Mouse (Mus musculus) testis, adult 2 months (tissue): ENCODE data around the gene Tenm3. TPM values are rescaled to one million over a fixed set of nuclear protein-coding genes. Genes with fewer than 3 reads are reported as not detected.

ENCODE experiments used
- H3K27ac ChIP-seq: fragments of 200-500 bp; 2 replicates; pipeline ENCODE4 v1.5.1; 2012; ENCODE audit warnings: low read depth, low read length; ENCODE audit not compliant: control insufficient read depth, insufficient read depth
- H3K27me3 ChIP-seq: fragments of 200-500 bp; 2 replicates; pipeline ENCODE4 v1.6.1; 2012; ENCODE audit warnings: mild to moderate bottlenecking, low read length, moderate library complexity; ENCODE audit not compliant: control insufficient read depth, insufficient read depth
- H3K36me3 ChIP-seq: fragments of 200-500 bp; 2 replicates; pipeline ENCODE4 v1.6.1; 2012; ENCODE audit warnings: mild to moderate bottlenecking, low read length; ENCODE audit not compliant: control insufficient read depth, insufficient read depth
- H3K4me1 ChIP-seq: fragments of 200-500 bp; 2 replicates; pipeline ENCODE4 v1.6.1; 2012; ENCODE audit warnings: low read length; ENCODE audit not compliant: control insufficient read depth, insufficient read depth
- H3K4me3 ChIP-seq: fragments of 200-500 bp; 2 replicates; pipeline ENCODE4 v1.5.1; 2012; ENCODE audit warnings: low read depth, mild to moderate bottlenecking, low read length, moderate library complexity, mixed read lengths; ENCODE audit not compliant: control insufficient read depth
- CTCF ChIP-seq: fragments of 200-500 bp; IDR thresholded peaks from 2 replicates; pipeline ENCODE4 v1.5.1; 2012; ENCODE audit warnings: low read depth, mild to moderate bottlenecking, inconsistent platforms, low read length, moderate library complexity; ENCODE audit not compliant: control insufficient read depth, insufficient read depth, insufficient replicate concordance
- POLR2A ChIP-seq: fragments of 200-500 bp; IDR thresholded peaks from 2 replicates; pipeline ENCODE4 v1.6.1; 2012; ENCODE audit warnings: low read depth, mild to moderate bottlenecking, inconsistent platforms, low read length, moderate library complexity; ENCODE audit not compliant: control insufficient read depth
- polyA plus RNA-seq: library from polyadenylated mRNA; depleted of rRNA; stranded (reverse); fragments of >200 nt; gene quantifications from 2 replicates; pipeline ENCODE4 v1.2.3, GENCODE M21; 2012

The Tenm3 gene
- polyA plus RNA-seq, 1 experiment: 4.2 TPM

GRCm38 (mm10) chr8:48755492-48755891 lies 88.3 kb downstream of the Tenm3 start:
- no peak overlapping the region for H3K27ac ChIP-seq
- H3K27me3 ChIP-seq: no peaks in the 10 kb centered on the region
- no peaks in the 10 kb centered on the region for H3K36me3 ChIP-seq
- H3K4me1 ChIP-seq: no peaks in the 10 kb centered on the region
- no peak for TF ChIP-seq CTCF
- no peak for TF ChIP-seq POLR2A
- H3K4me3 ChIP-seq: no peak overlapping the region

DNA sequence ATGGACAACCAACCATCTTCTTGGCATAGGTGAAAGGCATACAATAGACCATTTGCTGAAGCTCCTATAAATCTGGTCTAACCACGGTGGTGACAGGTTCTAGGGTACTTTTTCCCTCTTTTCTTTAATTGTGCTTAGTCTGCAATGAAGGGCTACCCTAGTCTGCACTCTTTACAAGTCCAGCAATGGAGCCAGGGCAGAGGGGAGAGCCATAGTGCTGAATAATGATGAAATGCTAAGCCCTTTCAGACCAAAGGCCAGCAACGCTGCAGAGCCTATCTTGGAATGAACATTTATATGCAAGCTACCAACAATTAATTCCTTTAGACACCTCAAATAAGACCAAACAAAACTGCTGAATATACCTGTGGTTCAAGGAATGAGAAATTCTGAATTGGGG lies 88.8 kb downstream of the Tenm3 start:
- Histone ChIP-seq H3K4me1 (no peaks in the 10 kb centered on the region), H3K4me3 (no peak overlapping the region), H3K27me3 (no peaks in the 10 kb centered on the region), H3K36me3 (no peaks in the 10 kb centered on the region), H3K27ac (no peak overlapping the region)
- TF ChIP-seq CTCF (no peak), POLR2A (no peak)

- H3K4me1 ChIP-seq: no peaks in the 10 kb centered on the region
- H3K27me3 ChIP-seq: no peaks in the 10 kb centered on the region
- no peak overlapping the region for H3K4me3 ChIP-seq
- H3K36me3 ChIP-seq: no peaks in the 10 kb centered on the region
- no peak overlapping the region for H3K27ac ChIP-seq
- TF ChIP-seq POLR2A: no peak
- no peak for TF ChIP-seq CTCF
Measured at GRCm38 (mm10) chr8:48751965-48752364, 91.8 kb downstream of the Tenm3 start.

- Histone ChIP-seq H3K36me3 (no peaks in the 10 kb centered on the region), H3K27ac (no peak overlapping the region), H3K4me3 (no peak overlapping the region), H3K27me3 (no peaks in the 10 kb centered on the region), H3K4me1 (no peaks in the 10 kb centered on the region)
- TF ChIP-seq CTCF (no peak), POLR2A (no peak)
Measured at GRCm38 (mm10) chr8:48748503-48749059, 95.2 kb downstream of the Tenm3 start.

GRCm38 (mm10) chr8:48743912-48744311 lies 99.8 kb downstream of the Tenm3 start:
- Histone ChIP-seq H3K4me3 (no peak overlapping the region), H3K4me1 (peaks cover 6% of the 10 kb centered on the region; the same call in 1 of the 2 replicates), H3K27me3 (no peaks in the 10 kb centered on the region), H3K36me3 (no peaks in the 10 kb centered on the region), H3K27ac (no peak overlapping the region)
- TF ChIP-seq CTCF (no peak), POLR2A (no peak)

GRCm38 (mm10) chr8:48742741-48743140 lies 101.0 kb downstream of the Tenm3 start:
- H3K4me1 ChIP-seq: peaks cover 6% of the 10 kb centered on the region; the same call in 1 of the 2 replicates
- no peak overlapping the region for H3K4me3 ChIP-seq
- H3K36me3 ChIP-seq: no peaks in the 10 kb centered on the region
- TF ChIP-seq CTCF (no peak), POLR2A (no peak)
- no peaks in the 10 kb centered on the region for H3K27me3 ChIP-seq
- no peak overlapping the region for H3K27ac ChIP-seq

DNA sequence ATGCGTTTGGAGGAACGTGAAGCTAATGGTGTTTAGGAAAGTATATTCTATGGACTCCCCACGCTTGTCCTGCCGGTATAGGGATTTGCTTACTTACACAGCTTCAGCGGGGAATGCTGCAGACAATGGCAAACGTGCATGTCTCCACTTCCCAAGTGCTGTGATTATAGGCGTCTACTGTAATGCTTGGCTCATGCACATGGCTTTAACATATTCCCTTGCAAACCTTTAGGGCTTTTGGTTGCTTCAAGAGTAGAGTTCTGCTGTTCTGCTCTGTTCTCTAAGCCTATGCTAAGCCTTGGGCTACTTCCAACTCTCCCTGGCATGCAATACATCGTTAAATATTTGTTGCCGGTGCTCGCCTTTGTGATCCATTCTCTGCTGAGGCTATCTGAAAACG lies 102.8 kb downstream of the Tenm3 start:
- no peak overlapping the region for H3K27ac ChIP-seq
- TF ChIP-seq CTCF: no peak
- TF ChIP-seq POLR2A: no peak
- H3K36me3 ChIP-seq: no peaks in the 10 kb centered on the region
- H3K4me3 ChIP-seq: no peak overlapping the region
- peaks cover 6% of the 10 kb centered on the region; the same call in 1 of the 2 replicates for H3K4me1 ChIP-seq
- no peaks in the 10 kb centered on the region for H3K27me3 ChIP-seq
